26 mouse cellular contexts compared by ENCODE assay signal in the genomic region with DNA sequence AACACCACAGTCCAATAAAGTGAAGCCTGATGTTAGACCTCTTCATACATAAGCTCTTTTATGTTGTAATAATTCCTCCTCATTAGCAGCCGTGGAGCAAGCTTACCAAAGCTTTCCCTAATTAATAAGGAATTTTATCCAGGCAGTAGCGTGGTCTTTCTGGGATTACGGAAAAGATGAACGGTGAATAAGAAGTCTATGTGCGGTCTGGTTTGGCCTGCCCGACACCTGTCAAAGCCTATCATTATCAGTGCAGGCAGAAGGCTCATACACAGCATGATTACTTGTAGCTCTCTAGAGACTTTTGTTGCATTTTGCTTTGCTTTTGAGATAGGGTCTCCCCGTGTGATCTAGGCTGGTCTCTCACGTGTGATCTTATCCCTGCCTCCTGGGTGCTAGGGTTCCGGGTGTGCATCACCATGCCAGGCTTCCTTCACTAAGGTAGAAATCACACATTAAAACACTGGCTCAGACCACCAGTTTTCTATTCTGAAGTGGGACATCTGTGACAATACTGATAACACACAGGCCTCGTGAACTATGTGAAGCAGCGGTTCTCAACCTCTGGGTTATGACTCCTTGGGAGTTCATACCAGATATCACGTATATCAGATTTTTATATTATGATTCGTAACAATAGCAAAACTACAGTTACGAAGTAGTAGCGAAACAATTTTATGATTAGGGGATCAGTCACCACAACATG. TPM values are rescaled to one million over a fixed set of nuclear protein-coding genes. Genes with fewer than 3 reads are reported as not detected.
A peak's percentile ranks its signal among the peaks of the same experiment; 100 is the strongest.
DNase-seq lines count a peak whose midpoint lies in the region; ATAC-seq lines count a peak whose summit lies in the region.
"Had no signal": no experiment of that assay in that cellular context is flagged by ENCODE, and none has a peak within 500 bp of the region (broad histone marks: within the 10 kb centered on the region; RNA-seq: fewer than 3 reads in every experiment).

No protein-coding gene starts in this region.

- no peaks in the 10 kb centered on the region for H3K9me3 ChIP-seq in heart, embryonic 10.5 days
- H3K9me3 ChIP-seq in neural tube, embryonic 11.5 days (ENCODE audit: control insufficient read depth, low read length) = no peaks in the 10 kb centered on the region
- H3K9me3 ChIP-seq in liver, embryonic 15.5 days (replicated peaks) = no peaks in the 10 kb centered on the region
- H3K9me3 ChIP-seq: forebrain, embryonic 15.5 days; hindbrain, embryonic 13.5 days; limb, embryonic 12.5 days; neural tube, embryonic 13.5 days; stomach, embryonic 15.5 days had no signal

- H3K4me3 ChIP-seq in heart, embryonic 10.5 days = no peak overlapping the region
- no peak overlapping the region for H3K4me3 ChIP-seq in neural tube, embryonic 11.5 days (ENCODE audit: low read depth, low read length)
- H3K4me3 ChIP-seq in liver, embryonic 15.5 days (replicated peaks) = no peak overlapping the region
- H3K4me3 ChIP-seq: erythroblast, embryonic 14.5 days; forebrain, embryonic 15.5 days; hindbrain, embryonic 13.5 days; limb, embryonic 12.5 days; neural tube, embryonic 13.5 days; stomach, embryonic 15.5 days had no signal

- DNase-seq in heart, embryonic 10.5 days (ENCODE audit: low spot score) = peak; percentile 74
- DNase-seq in heart, adult 9 months (ENCODE audit: low spot score in 2 of 2) = no peak
- no peak for DNase-seq in neural tube, embryonic 11.5 days (ENCODE audit: low spot score)
- DNase-seq in neural tube, embryonic 10.5 days (ENCODE audit: extremely low spot score, low spot score) = no peak
- DNase-seq in retina, postnatal 7 days (ENCODE audit: low read depth, low spot score) = peak; percentile 11
- no peak for DNase-seq in lung, postnatal 25 days (ENCODE audit: low spot score)
- DNase-seq: adrenal gland, postnatal 36 days; B cell, adult 2 months; cerebellum, adult 11-12 months; cerebellum, postnatal 36 days; gastrocnemius, postnatal 36 days; heart, postnatal 10 days; kidney, adult 9 months; kidney, postnatal 36 days; layer of hippocampus, adult 9-11 months; lung, embryonic 14.5 days; lung, postnatal 4 days; right cerebral cortex, postnatal 14 days had no signal

- 0 out of 2 replicates have a peak, but pooled peaks have one; percentile 13 for ATAC-seq in neural tube, embryonic 11.5 days (ENCODE audit: insufficient read depth, low FRiP score, low TSS enrichment)
- peak; percentile 65 for ATAC-seq in liver, embryonic 15.5 days (ENCODE audit: insufficient read depth)
- ATAC-seq: forebrain, embryonic 15.5 days had no signal

- no peak overlapping the region for H3K9ac ChIP-seq in neural tube, embryonic 11.5 days (ENCODE audit: low read length)
- H3K9ac ChIP-seq in liver, embryonic 15.5 days = no peak overlapping the region
- H3K9ac ChIP-seq: forebrain, embryonic 15.5 days; hindbrain, embryonic 13.5 days; limb, embryonic 12.5 days; lung, embryonic 14.5 days; neural tube, embryonic 13.5 days; stomach, embryonic 15.5 days had no signal

- H3K4me1 ChIP-seq in heart, embryonic 10.5 days = peaks cover 20% of the 10 kb centered on the region
- H3K4me1 ChIP-seq in neural tube, embryonic 11.5 days (ENCODE audit: control insufficient read depth, insufficient read depth, low read length) = no peaks in the 10 kb centered on the region
- peaks cover 5% of the 10 kb centered on the region; the same call in 1 of the 2 replicates for H3K4me1 ChIP-seq in liver, embryonic 15.5 days (replicated peaks)
- H3K4me1 ChIP-seq: forebrain, embryonic 15.5 days; neural tube, embryonic 13.5 days; stomach, embryonic 15.5 days had no signal

- H3K4me2 ChIP-seq in neural tube, embryonic 11.5 days (ENCODE audit: low read depth) = no peak overlapping the region
- no peak overlapping the region for H3K4me2 ChIP-seq in liver, embryonic 15.5 days
- H3K4me2 ChIP-seq: forebrain, embryonic 15.5 days; heart, embryonic 11.5 days; limb, embryonic 12.5 days; lung, embryonic 14.5 days; neural tube, embryonic 13.5 days; stomach, embryonic 15.5 days had no signal

- 68% methylated on average over 15 of the region's 15 CpGs for WGBS in heart, embryonic 10.5 days
- WGBS in neural tube, embryonic 11.5 days = 88% methylated on average over 15 of the region's 15 CpGs
- WGBS in liver, embryonic 15.5 days (ENCODE audit: insufficient replicate concordance) = 30% methylated on average over 15 of the region's 15 CpGs

- H3K27ac ChIP-seq in heart, embryonic 10.5 days = no peak overlapping the region
- no peak overlapping the region for H3K27ac ChIP-seq in neural tube, embryonic 11.5 days (ENCODE audit: low read depth, low read length)
- no peak overlapping the region for H3K27ac ChIP-seq in liver, embryonic 15.5 days (replicated peaks)
- H3K27ac ChIP-seq: forebrain, embryonic 15.5 days; hindbrain, embryonic 13.5 days; limb, embryonic 12.5 days; neural tube, embryonic 13.5 days; stomach, embryonic 15.5 days had no signal

- H3K27me3 ChIP-seq in heart, embryonic 10.5 days (ENCODE audit: insufficient read depth, poor library complexity, severe bottlenecking) = no peaks in the 10 kb centered on the region
- no peaks in the 10 kb centered on the region for H3K27me3 ChIP-seq in neural tube, embryonic 11.5 days (ENCODE audit: control insufficient read depth, insufficient read depth, low read length)
- H3K27me3 ChIP-seq in liver, embryonic 15.5 days = no peaks in the 10 kb centered on the region
- H3K27me3 ChIP-seq: forebrain, embryonic 15.5 days; hindbrain, embryonic 13.5 days; limb, embryonic 12.5 days; neural tube, embryonic 13.5 days; stomach, embryonic 15.5 days had no signal

- no peaks in the 10 kb centered on the region for H3K36me3 ChIP-seq in heart, embryonic 10.5 days
- no peaks in the 10 kb centered on the region for H3K36me3 ChIP-seq in neural tube, embryonic 11.5 days (ENCODE audit: control insufficient read depth, insufficient read depth, low read length)
- no peaks in the 10 kb centered on the region for H3K36me3 ChIP-seq in liver, embryonic 15.5 days (replicated peaks)
- H3K36me3 ChIP-seq: forebrain, embryonic 15.5 days; hindbrain, embryonic 13.5 days; limb, embryonic 12.5 days; neural tube, embryonic 13.5 days; stomach, embryonic 15.5 days had no signal

RNA-seq across cellular contexts. Expression of a gene that starts 52.4 kb away (rescaled TPM):
- 0.12 and 0.23 TPM in 2 replicates for polyA plus RNA-seq in heart, embryonic 10.5 days (2016; fragmentation: Nextera tagmentation; extraction: Ambion mirVana)
- 4.4 and 5.4 TPM in 2 replicates for polyA plus RNA-seq in neural tube, embryonic 11.5 days (2014; fragmentation: Nextera tagmentation; extraction: Ambion mirVana)
- polyA plus RNA-seq in liver, embryonic 15.5 days (2015; fragmentation: Nextera tagmentation; extraction: Ambion mirVana) = 0.06 and 0.08 TPM in 2 replicates
- polyA plus RNA-seq: erythroblast, embryonic 14.5 days; heart, embryonic 11.5 days; lung, embryonic 14.5 days had no signal

Comparison
In these comparisons a context has a peak if more than half of its experiments do, and no peak if none do; other contexts are left out.
1. DNase-seq: peak in heart, embryonic 10.5 days (single experiment) and retina, postnatal 7 days (single experiment); none in heart, adult 9 months (0 of 2), neural tube, embryonic 11.5 days (single experiment), neural tube, embryonic 10.5 days (single experiment) and lung, postnatal 25 days (single experiment).